11 mouse cellular contexts compared by ENCODE assay signal in the genomic region with DNA sequence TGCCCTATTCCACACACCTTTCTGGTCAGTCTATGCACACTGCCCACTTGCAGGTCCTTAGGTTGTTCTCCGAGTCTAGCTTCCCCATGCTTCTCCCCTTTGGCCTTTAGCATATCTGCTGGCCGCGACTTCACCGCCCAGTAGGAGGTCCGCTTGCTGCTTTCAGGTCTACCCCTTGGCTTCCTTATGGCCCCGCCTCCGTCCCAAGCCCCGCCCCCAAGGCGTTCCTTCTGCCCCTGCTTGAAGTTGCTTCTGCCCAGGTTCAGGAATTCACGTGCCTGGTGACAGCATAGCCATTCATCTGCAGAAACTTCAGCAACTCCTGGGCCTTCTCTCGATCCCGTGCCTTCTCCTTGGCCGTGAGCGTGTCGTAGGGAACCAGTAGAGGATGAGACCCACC. TPM values are rescaled to one million over a fixed set of nuclear protein-coding genes. Genes with fewer than 3 reads are reported as not detected.
DNase-seq lines count a peak whose midpoint lies in the region; ATAC-seq lines count a peak whose summit lies in the region.
"Had no signal": no experiment of that assay in that cellular context is flagged by ENCODE, and none has a peak within 500 bp of the region (broad histone marks: within the 10 kb centered on the region; RNA-seq: fewer than 3 reads in every experiment).

No protein-coding gene starts in this region.

- peaks cover 68% of the 10 kb centered on the region for H3K27me3 ChIP-seq in embryonic facial prominence, embryonic 10.5 days (replicated peaks; ENCODE audit: low read depth, poor library complexity, severe bottlenecking)
- peaks cover 8% of the 10 kb centered on the region; the same call in 1 of the 2 replicates for H3K27me3 ChIP-seq in stomach, embryonic 14.5 days (ENCODE audit: control insufficient read depth, insufficient read depth, low read length)

- no peak overlapping the region for H3K9ac ChIP-seq in stomach, embryonic 14.5 days (replicated peaks; ENCODE audit: low read depth, low read length)
- H3K9ac ChIP-seq: limb, embryonic 13.5 days had no signal

- H3K9me3 ChIP-seq in embryonic facial prominence, embryonic 10.5 days, result no peaks in the 10 kb centered on the region
- H3K9me3 ChIP-seq in stomach, embryonic 14.5 days (ENCODE audit: control insufficient read depth, low read depth, low read length), result no peaks in the 10 kb centered on the region
- H3K9me3 ChIP-seq: limb, embryonic 13.5 days had no signal

- H3K4me2 ChIP-seq in stomach, embryonic 14.5 days (replicated peaks; ENCODE audit: low read depth, low read length), result 0 out of 2 replicates have a peak overlapping the region, but pooled peaks have one; percentile 3
- H3K4me2 ChIP-seq: limb, embryonic 13.5 days had no signal

- H3K36me3 ChIP-seq in embryonic facial prominence, embryonic 10.5 days (replicated peaks), result no peaks in the 10 kb centered on the region; the same call in 1 of the 2 replicates
- no peaks in the 10 kb centered on the region for H3K36me3 ChIP-seq in stomach, embryonic 14.5 days (ENCODE audit: control insufficient read depth, insufficient read depth, low read length)

- H3K4me1 ChIP-seq in embryonic facial prominence, embryonic 10.5 days, result peaks cover 24% of the 10 kb centered on the region
- H3K4me1 ChIP-seq in stomach, embryonic 14.5 days (ENCODE audit: control insufficient read depth, insufficient read depth, low read length), result peaks cover 5% of the 10 kb centered on the region; the same call in 1 of the 2 replicates

- DNase-seq in ovary, postnatal 36 days (ENCODE audit: low spot score), result peak; percentile 22
- no peak for DNase-seq in ovary, postnatal 14 days (ENCODE audit: low spot score)
- DNase-seq in embryonic facial prominence, embryonic 10.5 days (ENCODE audit: low spot score), result peak; percentile 65
- peak; percentile 43 to 76 for DNase-seq in kidney, postnatal 36 days
- no peak for DNase-seq in right cerebral cortex, adult 18-20 months
- no peak for DNase-seq in frontal cortex, postnatal 10 days (ENCODE audit: low spot score in 2 of 2)
- DNase-seq: adrenal gland, postnatal 25 days had no signal

- no peak for ATAC-seq in stomach, embryonic 14.5 days (ENCODE audit: insufficient number of reproducible peaks, insufficient read depth, low FRiP score, low read depth)
- no peak for ATAC-seq in erythroid progenitor cell, adult 5-6 weeks (replicated peaks; ENCODE audit: low FRiP score, poor library complexity, severe bottlenecking)
- ATAC-seq: forebrain, embryonic 14.5 days had no signal

- no peak overlapping the region for H3K27ac ChIP-seq in embryonic facial prominence, embryonic 10.5 days (replicated peaks)
- no peak overlapping the region for H3K27ac ChIP-seq in stomach, embryonic 14.5 days (ENCODE audit: low read length)
- H3K27ac ChIP-seq: limb, embryonic 13.5 days had no signal

- 0 out of 2 replicates have a peak overlapping the region, but pooled peaks have one; percentile 4 for H3K4me3 ChIP-seq in embryonic facial prominence, embryonic 10.5 days
- no peak overlapping the region for H3K4me3 ChIP-seq in stomach, embryonic 14.5 days (ENCODE audit: low read depth, low read length)
- H3K4me3 ChIP-seq: limb, embryonic 13.5 days had no signal

- WGBS in embryonic facial prominence, embryonic 10.5 days, result 10% methylated on average over 15 of the region's 15 CpGs
- 7% methylated on average over 15 of the region's 15 CpGs for WGBS in stomach, embryonic 14.5 days

RNA-seq across cellular contexts. Expression of a gene that starts 57.2 kb away (rescaled TPM):
- polyA plus RNA-seq in embryonic facial prominence, embryonic 10.5 days (2016; fragmentation: Nextera tagmentation; extraction: Ambion mirVana), result 1.8 TPM in 2 replicates
- polyA plus RNA-seq in stomach, embryonic 14.5 days (2014; fragmentation: Nextera tagmentation; extraction: Ambion mirVana), result 0.30 and 0.78 TPM in 2 replicates
- under 0.01 TPM in 1 of 2 replicates, not detected in the other for total RNA-seq in erythroid progenitor cell, adult 5-6 weeks (2015; ENCODE audit: low replicate concordance)
- not detected in 2 replicates for total RNA-seq in erythroid progenitor cell, adult 5-6 weeks (2017; ENCODE audit: low replicate concordance)

Comparison
In these comparisons a context has a peak if more than half of its experiments do, and no peak if none do; other contexts are left out.
1. DNase-seq: peak in ovary, postnatal 36 days (single experiment), embryonic facial prominence, embryonic 10.5 days (single experiment) and kidney, postnatal 36 days (2 of 2); none in ovary, postnatal 14 days (single experiment), right cerebral cortex, adult 18-20 months (single experiment) and frontal cortex, postnatal 10 days (0 of 2).